Mouse (Mus musculus) kidney, embryonic 14.5 days (tissue): Measurements from ENCODE around the gene Krtap31-2. TPM values are rescaled to one million over a fixed set of nuclear protein-coding genes. Genes with fewer than 3 reads are reported as not detected.

Source experiments
- ATAC-seq: fragments of 200-750 bp; cut with Nextera tagmentation; 2 replicates; pipeline ENCODE4 v1.8.0; 2017; ENCODE audit warnings: moderate number of reproducible peaks, mild to moderate bottlenecking, moderate TSS enrichment, moderate library complexity; ENCODE audit not compliant: low FRiP score, low TSS enrichment
- H3K27ac ChIP-seq: fragments of 300-500 bp; sonication (generic); 2 replicates; pipeline ENCODE4 v1.5.1; 2014; ENCODE audit warnings: low read depth, mild to moderate bottlenecking, low read length, moderate library complexity, mixed read lengths
- H3K27me3 ChIP-seq: fragments of 300-500 bp; sonication (generic); 2 replicates; pipeline ENCODE4 v1.6.1; 2014; ENCODE audit warnings: mild to moderate bottlenecking, low read length; ENCODE audit not compliant: control insufficient read depth, insufficient read depth
- H3K36me3 ChIP-seq: fragments of 300-500 bp; sonication (generic); 2 replicates; pipeline ENCODE4 v1.6.1; 2014; ENCODE audit warnings: low read length, mixed read lengths; ENCODE audit not compliant: control insufficient read depth, insufficient read depth
- H3K4me1 ChIP-seq: fragments of 300-500 bp; sonication (generic); 2 replicates; pipeline ENCODE4 v1.6.1; 2014; ENCODE audit warnings: low read length, mixed read lengths; ENCODE audit not compliant: control insufficient read depth, insufficient read depth
- H3K4me2 ChIP-seq: fragments of 300-500 bp; sonication (generic); replicated peaks from 2 replicates; pipeline ENCODE4 v1.6.1; 2014; ENCODE audit warnings: low read depth, mild to moderate bottlenecking, low read length
- H3K4me3 ChIP-seq: fragments of 300-500 bp; sonication (generic); 2 replicates; pipeline ENCODE4 v1.5.1; 2014; ENCODE audit warnings: mild to moderate bottlenecking, low read length
- H3K9ac ChIP-seq: fragments of 300-500 bp; sonication (generic); 2 replicates; pipeline ENCODE4 v1.6.1; 2014; ENCODE audit warnings: low read depth, mild to moderate bottlenecking, low read length, moderate library complexity
- H3K9me3 ChIP-seq: fragments of 300-500 bp; sonication (generic); 2 replicates; pipeline ENCODE4 v1.6.1; 2016; ENCODE audit warnings: low read length; ENCODE audit not compliant: control insufficient read depth
- WGBS: fragments of 180-500 bp; shearing (Covaris S2); extraction: QIAGEN DNeasy Blood & Tissue Kit; methylation state at CpG from one replicate; pipeline ENCODE4 v1.1.7; 2014; 5-methylcytosine and 5-hydroxymethylcytosine counted together
- polyA plus RNA-seq: library from polyadenylated mRNA; unstranded; fragments of >200 nt; fragmentation: Nextera tagmentation; extraction: Ambion mirVana; gene quantifications from 2 replicates; pipeline ENCODE4 v1.2.1, GENCODE M21; 2014

Gene Krtap31-2
- polyA plus RNA-seq, result not detected in 2 replicates

DNA sequence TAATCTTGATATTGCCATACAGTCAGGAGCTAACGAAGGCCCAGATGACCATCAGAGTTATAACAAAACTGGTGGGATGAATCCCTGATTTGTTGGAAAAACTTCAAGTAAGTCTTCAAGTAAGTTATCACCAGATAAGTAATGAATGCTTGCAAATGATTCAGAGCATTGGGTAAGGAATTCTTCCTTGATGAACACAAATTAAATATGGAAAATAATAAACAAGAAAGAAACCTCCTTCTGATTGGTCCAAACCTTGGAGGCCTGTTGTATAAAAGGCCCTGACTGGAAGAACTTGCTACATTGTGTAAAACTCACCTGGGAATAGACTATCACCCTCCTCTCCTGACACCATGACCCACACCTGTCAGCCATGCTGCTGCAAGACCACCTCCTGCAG lies at the start of gene Krtap31-2:
Gene Krtap31-2, plus strand, starts transcription at position 301 of the 400 bp plus-strand sequence.
- H3K27ac ChIP-seq, result no peak within 1 kb of the TSS
- no peak within 1 kb of the TSS for H3K9ac ChIP-seq
- no peaks in the 10 kb centered on the region for H3K4me1 ChIP-seq
- no peaks in the 10 kb centered on the region for H3K36me3 ChIP-seq
- WGBS, result 82% methylated on average over 1 of the region's 1 CpGs
- no peak within 1 kb of the TSS for H3K4me2 ChIP-seq
- no peak for ATAC-seq
- no peak within 1 kb of the TSS for H3K4me3 ChIP-seq
- no peaks in the 10 kb centered on the region for H3K27me3 ChIP-seq
- no peaks in the 10 kb centered on the region for H3K9me3 ChIP-seq

DNA sequence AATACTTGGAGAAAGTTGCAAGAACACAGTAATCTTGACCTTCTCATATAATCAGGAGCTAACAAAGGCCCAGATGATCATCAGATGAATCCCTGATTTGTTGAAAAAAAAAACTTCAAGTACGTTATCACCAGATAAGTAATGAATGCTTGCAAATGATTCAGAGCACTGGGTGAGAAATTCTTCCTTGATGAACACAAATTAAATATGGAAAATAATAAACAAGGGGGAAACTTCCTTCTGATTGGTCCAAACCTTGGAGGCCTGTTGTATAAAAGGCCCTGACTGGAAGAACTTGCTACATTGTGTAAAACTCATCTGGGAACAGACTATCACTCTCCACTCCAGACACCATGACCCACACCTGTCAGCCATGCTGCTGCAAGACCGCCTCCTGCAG lies 28.5 kb upstream of the Krtap31-2 start, which contains the start of gene Krtap31-1:
Gene Krtap31-1, plus strand, starts transcription at position 301 of the 400 bp plus-strand sequence.
- WGBS, result 81% methylated on average over 2 of the region's 2 CpGs
- Histone ChIP-seq H3K4me1 (no peaks in the 10 kb centered on the region), H3K9me3 (no peaks in the 10 kb centered on the region), H3K27me3 (no peaks in the 10 kb centered on the region), H3K9ac (no peak within 1 kb of the TSS), H3K36me3 (no peaks in the 10 kb centered on the region), H3K27ac (no peak within 1 kb of the TSS), H3K4me2 (no peak within 1 kb of the TSS), H3K4me3 (no peak within 1 kb of the TSS)
- no peak for ATAC-seq

DNA sequence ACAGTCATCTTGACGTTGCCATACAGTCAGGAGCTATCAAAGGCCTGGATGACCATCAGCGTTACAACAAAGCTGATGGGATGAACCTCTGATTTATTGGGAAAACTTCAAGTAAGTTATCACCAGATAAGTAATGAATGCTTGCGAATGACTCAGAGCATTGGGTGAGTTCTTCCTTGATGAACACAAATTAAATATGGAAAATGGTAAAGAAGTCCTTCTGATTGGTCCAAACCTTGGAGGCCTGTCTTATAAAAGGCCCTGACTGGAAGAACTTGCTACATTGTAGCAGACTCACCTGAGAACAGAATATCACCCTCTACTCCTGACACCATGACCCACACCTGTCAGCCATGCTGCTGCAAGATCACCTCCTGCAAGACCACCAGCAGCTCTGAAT lies 21.6 kb upstream of the Krtap31-2 start, which contains the start of gene Gm11565:
Gene Gm11565, plus strand, starts transcription at position 301 of the 400 bp plus-strand sequence.
- H3K4me3 ChIP-seq, result no peak within 1 kb of the TSS
- no peaks in the 10 kb centered on the region for H3K9me3 ChIP-seq
- H3K4me2 ChIP-seq, result no peak within 1 kb of the TSS
- H3K27ac ChIP-seq, result no peak within 1 kb of the TSS
- H3K4me1 ChIP-seq, result no peaks in the 10 kb centered on the region
- 93% methylated on average over 3 of the region's 3 CpGs for WGBS
- ATAC-seq, result no peak
- H3K27me3 ChIP-seq, result no peaks in the 10 kb centered on the region
- no peaks in the 10 kb centered on the region for H3K36me3 ChIP-seq
- H3K9ac ChIP-seq, result no peak within 1 kb of the TSS

DNA sequence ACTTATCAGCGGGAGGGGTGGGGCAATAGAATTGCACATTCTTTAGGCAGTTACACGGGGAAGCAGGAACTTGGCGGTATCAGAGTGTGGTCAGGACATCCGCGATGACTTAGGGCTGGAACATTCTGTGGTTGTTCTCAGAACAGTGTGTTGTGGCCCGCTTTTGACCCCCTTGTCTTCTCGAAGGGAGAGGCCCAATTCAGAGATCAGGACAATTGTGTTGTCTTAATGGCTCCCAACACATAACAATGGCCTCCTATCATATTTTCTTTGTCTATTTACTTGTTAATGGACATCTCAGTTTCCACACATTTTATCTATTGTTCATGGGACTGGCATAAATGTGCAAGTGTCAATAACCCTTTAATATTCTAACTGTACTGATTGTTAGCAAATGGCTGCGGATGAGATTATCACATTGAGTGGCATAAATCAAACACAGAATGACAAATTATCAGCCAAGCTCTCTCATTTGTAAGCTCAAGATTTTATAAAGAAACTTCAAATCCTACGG lies 1.7 kb downstream of the Krtap31-2 start:
- H3K4me2 ChIP-seq, result no peak overlapping the region
- H3K9me3 ChIP-seq, result no peaks in the 10 kb centered on the region
- H3K4me3 ChIP-seq, result no peak overlapping the region
- H3K4me1 ChIP-seq, result no peaks in the 10 kb centered on the region
- no peaks in the 10 kb centered on the region for H3K36me3 ChIP-seq
- no peak overlapping the region for H3K27ac ChIP-seq
- no peak for ATAC-seq
- no peaks in the 10 kb centered on the region for H3K27me3 ChIP-seq
- 87% methylated on average over 9 of the region's 9 CpGs for WGBS
- no peak overlapping the region for H3K9ac ChIP-seq

DNA sequence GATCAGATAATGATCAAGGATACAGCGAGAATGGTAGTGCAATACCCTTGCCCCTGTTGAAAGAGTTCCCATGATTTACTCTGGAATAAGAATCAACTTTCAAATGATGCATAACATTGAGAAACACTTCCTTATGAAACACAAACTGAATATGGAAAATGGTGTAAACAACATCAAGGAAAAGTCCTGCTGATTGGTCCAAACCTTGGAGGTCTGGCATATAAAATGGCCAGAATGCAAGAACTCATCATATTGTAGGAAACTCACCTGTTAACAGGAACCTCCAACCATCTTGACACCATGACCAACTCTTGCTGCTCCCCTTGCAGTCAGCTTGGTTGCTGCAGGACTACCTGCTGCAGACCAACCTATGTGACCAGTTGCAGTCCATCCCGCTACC lies 12.1 kb downstream of the Krtap31-2 start, which contains the start of gene Krtap9-5:
Gene Krtap9-5, plus strand, starts transcription at position 301 of the 400 bp plus-strand sequence.
- H3K9me3 ChIP-seq, result no peaks in the 10 kb centered on the region
- no peak within 1 kb of the TSS for H3K4me3 ChIP-seq
- 80% methylated on average over 2 of the region's 2 CpGs for WGBS
- no peaks in the 10 kb centered on the region for H3K4me1 ChIP-seq
- no peaks in the 10 kb centered on the region for H3K36me3 ChIP-seq
- H3K27ac ChIP-seq, result no peak within 1 kb of the TSS
- no peak within 1 kb of the TSS for H3K4me2 ChIP-seq
- no peak within 1 kb of the TSS for H3K9ac ChIP-seq
- no peak for ATAC-seq
- no peaks in the 10 kb centered on the region for H3K27me3 ChIP-seq

DNA sequence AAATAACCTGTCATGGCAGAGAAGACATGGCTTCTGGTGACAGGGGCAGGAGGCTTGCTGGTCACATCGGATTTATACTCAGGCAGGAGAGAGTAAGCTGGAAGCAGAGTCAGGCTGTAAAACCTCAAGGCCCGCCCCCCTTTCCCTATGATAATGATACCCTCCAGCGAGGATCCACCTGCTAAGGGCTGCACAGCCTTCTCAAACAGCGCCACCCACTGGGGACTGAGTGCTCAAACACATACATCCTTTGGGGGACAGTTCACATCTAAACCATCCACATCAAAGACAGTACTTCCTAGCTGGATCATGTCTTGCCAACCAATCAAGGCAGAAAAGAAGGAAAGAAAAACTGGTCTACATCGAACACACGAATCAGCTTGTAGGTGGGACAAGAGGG lies 28.1 kb downstream of the Krtap31-2 start:
- Histone ChIP-seq H3K4me1 (no peaks in the 10 kb centered on the region), H3K27ac (no peak overlapping the region), H3K4me2 (no peak overlapping the region), H3K27me3 (no peaks in the 10 kb centered on the region), H3K9me3 (no peaks in the 10 kb centered on the region), H3K36me3 (no peaks in the 10 kb centered on the region), H3K4me3 (no peak overlapping the region), H3K9ac (no peak overlapping the region)
- WGBS, result 43% methylated on average over 6 of the region's 6 CpGs
- ATAC-seq, result no peak

DNA sequence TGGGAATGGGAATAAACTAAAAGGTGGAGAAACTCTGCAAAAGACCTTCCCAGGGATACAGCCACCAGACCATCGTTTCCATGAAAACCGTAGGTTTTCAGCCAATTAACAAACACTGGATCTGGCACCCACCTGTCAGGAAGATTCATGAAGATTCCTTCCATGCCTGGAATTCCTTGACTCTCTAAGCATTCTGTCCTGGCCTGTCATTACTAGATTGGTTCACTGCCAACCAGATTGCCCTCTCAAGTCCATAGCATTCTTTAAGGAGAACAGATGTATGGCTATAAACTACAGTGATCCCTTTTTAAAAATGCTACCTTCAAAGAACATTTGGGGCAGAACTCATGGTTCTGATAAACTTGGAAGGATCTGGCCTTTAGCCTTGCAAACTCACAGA lies 29.9 kb downstream of the Krtap31-2 start:
- no peak overlapping the region for H3K27ac ChIP-seq
- no peaks in the 10 kb centered on the region for H3K36me3 ChIP-seq
- ATAC-seq, result no peak
- no peaks in the 10 kb centered on the region for H3K4me1 ChIP-seq
- H3K4me3 ChIP-seq, result no peak overlapping the region
- WGBS, result 67% methylated on average over 2 of the region's 2 CpGs
- H3K4me2 ChIP-seq, result no peak overlapping the region
- H3K27me3 ChIP-seq, result no peaks in the 10 kb centered on the region
- H3K9me3 ChIP-seq, result no peaks in the 10 kb centered on the region
- no peak overlapping the region for H3K9ac ChIP-seq

DNA sequence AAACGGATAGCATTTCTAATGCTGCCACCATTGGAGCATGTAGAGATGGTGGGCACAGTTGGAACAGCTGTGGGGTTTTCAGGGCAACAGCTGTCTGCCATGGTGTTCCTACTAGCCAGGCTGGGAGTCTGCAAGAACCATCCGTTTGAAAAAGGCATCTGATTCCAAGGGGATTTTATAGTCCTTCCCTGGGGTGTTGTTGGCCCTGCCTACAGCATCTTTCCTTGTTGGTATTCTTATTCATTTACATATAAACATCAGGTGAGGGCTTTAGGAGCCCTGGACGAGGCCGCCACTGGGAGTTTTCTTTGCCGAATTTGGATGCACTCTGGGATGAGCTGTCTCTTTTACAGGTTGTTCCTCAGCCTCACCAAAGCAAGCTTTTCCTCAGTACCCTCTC lies 42.9 kb downstream of the Krtap31-2 start, which contains the start of gene Krtap29-1:
Gene Krtap29-1, minus strand, starts transcription at position 101 of the 400 bp plus-strand sequence.
- Histone ChIP-seq H3K27ac (no peak within 1 kb of the TSS), H3K9me3 (no peaks in the 10 kb centered on the region), H3K4me1 (no peaks in the 10 kb centered on the region), H3K36me3 (no peaks in the 10 kb centered on the region), H3K27me3 (no peaks in the 10 kb centered on the region), H3K4me3 (no peak within 1 kb of the TSS), H3K4me2 (no peak within 1 kb of the TSS), H3K9ac (no peak within 1 kb of the TSS)
- 66% methylated on average over 5 of the region's 5 CpGs for WGBS
- no peak for ATAC-seq

DNA sequence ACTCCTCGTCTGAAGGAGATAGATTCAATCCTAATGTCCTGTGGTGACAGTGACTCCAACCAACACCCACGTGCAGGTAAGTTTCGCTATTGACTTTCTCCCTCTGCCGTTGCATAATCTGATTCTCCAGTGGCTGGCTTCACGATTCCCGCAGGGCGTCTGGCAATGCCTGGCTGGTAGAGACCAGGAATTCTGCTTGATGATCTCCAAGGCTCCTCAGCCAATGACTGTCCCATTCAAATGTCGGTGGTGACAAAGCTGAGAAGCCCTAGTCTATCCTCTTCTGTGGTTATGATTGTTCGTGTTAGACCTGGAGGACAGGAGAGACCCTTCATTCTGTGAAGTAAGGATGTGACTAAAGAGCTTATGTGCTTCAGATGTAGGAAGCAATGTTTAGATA lies 46.6 kb downstream of the Krtap31-2 start:
- WGBS, result 87% methylated on average over 9 of the region's 9 CpGs
- Histone ChIP-seq H3K4me3 (no peak overlapping the region), H3K9me3 (no peaks in the 10 kb centered on the region), H3K4me1 (no peaks in the 10 kb centered on the region), H3K9ac (no peak overlapping the region), H3K4me2 (no peak overlapping the region), H3K27me3 (no peaks in the 10 kb centered on the region; the same call in none of the 2 replicates), H3K27ac (no peak overlapping the region), H3K36me3 (no peaks in the 10 kb centered on the region)
- ATAC-seq, result no peak
